In the genomic region with DNA sequence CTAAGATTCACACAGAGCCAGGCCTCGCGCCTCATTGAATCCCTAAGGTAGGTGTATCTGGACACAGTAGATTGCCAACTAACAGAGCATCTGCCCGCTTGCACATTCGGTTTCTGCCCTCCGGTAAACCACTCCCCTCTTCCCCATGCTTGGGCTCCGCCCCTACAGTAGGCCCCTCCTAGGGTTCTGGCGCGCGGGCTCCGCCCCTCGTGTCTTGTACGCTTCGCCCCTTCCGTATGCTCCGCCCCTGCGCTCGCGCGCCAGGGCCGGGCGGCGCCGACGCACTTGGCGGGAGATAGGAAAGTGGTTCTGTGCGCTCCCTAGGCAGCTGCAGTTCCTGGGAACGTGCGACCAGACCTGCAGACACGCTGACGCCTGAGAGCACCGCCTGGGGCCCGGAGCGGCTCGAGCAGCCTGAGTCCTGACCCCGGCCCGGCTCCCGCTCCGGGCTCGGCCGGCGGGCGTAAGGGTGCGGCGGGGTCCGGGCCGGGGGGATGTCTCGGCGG, we compare ENCODE assay signal across 8 mouse cellular contexts. TPM values are rescaled to one million over a fixed set of nuclear protein-coding genes. Genes with fewer than 3 reads are reported as not detected.
A peak's percentile ranks its signal among the peaks of the same experiment; 100 is the strongest.
DNase-seq lines count a peak whose midpoint lies in the region; ATAC-seq lines count a peak whose summit lies in the region.

TSS of gene Mybl2 (plus strand) at position 353 of the 506 bp plus-strand sequence.

- DNase-seq in adipocyte (ENCODE audit: low spot score) = peak; percentile 93
- DNase-seq in embryo, embryonic 10 days (ENCODE audit: low spot score) = peak; percentile 98
- peak; percentile 90 for DNase-seq in gastrocnemius, postnatal 10 days
- peak; percentile 98 for DNase-seq in induced T-regulatory cell, adult 2 months (ENCODE audit: low read depth)
- peak; percentile 52 to 80 for DNase-seq in left cerebral cortex, adult 9 months (ENCODE audit: low spot score in 2 of 2)
- peak; percentile 82 for DNase-seq in right cerebral cortex, postnatal 14 days
- DNase-seq in urinary bladder, postnatal 36 days (ENCODE audit: low spot score in 2 of 2) = peak; percentile 84 to 92

- peak; percentile 93 for ATAC-seq in megakaryocyte progenitor cell, adult 5-6 weeks (replicated peaks; ENCODE audit: poor library complexity)

RNA-seq across cellular contexts. Expression of gene Mybl2, which starts in this region (rescaled TPM):
- total RNA-seq in gastrocnemius, postnatal 10 days (2021) = 1 to 10 TPM; 4.5 to 4.9 TPM
- total RNA-seq in megakaryocyte progenitor cell, adult 5-6 weeks (2015) = 28.1 and 30.8 TPM in 2 replicates
- total RNA-seq in megakaryocyte progenitor cell, adult 5-6 weeks (2017) = 39.0 and 40.6 TPM in 2 replicates

Comparison
In these comparisons a context has a peak if more than half of its experiments do, and no peak if none do; other contexts are left out.
1. Peak in every context shown above with its lines: DNase-seq and ATAC-seq.
2. RNA of gene Mybl2 (total RNA-seq): 28.1 to 40.6 TPM in megakaryocyte progenitor cell, adult 5-6 weeks; 4.5 to 4.9 TPM in gastrocnemius, postnatal 10 days; every median in the first group is over 4 times any median in the second.